Mouse (Mus musculus) frontal cortex, postnatal 25 days (tissue): ENCODE measurements around the gene Hspe1.

Experiments used
- DNase-seq, 2 experiments: peaks; one replicate each; pipeline ENCODE4 v3.0.0; 2022; ENCODE audit warnings: low spot score in 2 of 2

Hspe1 gene

DNA sequence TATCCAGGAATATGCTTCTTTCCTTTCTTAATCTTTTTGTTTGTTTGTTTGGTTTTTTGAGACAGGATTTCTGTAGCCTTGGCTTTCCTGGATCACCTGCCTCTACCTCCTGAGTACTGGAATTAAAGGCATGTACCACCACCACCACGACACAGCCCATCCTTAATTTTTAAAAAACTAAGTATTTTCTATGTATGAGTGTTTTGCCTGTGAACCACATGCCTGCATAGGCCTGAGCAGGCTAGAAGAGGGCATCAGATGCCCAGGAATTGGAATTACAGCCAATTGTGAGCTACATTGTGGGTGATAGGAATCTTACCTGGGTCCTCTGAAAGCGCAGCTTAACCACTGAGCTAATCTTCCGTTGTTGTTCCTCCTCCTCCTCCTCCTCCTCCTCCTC lies 46.4 kb downstream of the Hspe1 start:
- DNase-seq = no peak

DNA sequence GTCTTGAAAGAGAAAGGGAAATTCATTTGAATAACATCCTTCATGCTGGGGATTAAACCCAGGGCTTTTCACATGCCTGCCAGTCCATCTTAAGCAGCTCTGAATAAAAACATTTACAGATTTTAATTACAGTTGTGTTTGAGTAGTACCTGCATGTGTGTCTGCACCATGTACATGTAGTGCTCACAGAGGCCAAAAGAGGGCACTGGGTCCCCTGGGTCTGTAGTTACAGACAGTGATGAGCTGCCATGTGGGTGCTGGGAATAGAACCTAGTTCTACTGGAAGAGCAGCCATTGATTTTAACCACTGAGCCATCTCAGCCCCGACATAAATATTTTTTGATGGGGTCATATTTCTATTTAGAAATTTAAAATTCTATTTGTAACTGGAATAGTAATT lies 47.9 kb downstream of the Hspe1 start:
- no peak for DNase-seq
